Mouse (Mus musculus): ENCODE results near the gene Nanos3.

Gene Nanos3

GRCm38 (mm10) chr8:84201545-84202245, 16.7 kb upstream of the Nanos3 start:
- peak; percentile 74 for DNase-seq (ENCODE audit: low spot score)

GRCm38 (mm10) chr8:84200652-84201544, 15.9 kb upstream of the Nanos3 start:
- DNase-seq (ENCODE audit: low spot score): peak; percentile 86

- DNase-seq (ENCODE audit: low spot score): peak; percentile 31
Measured at GRCm38 (mm10) chr8:84200126-84200555, 15.1 kb upstream of the Nanos3 start.

GRCm38 (mm10) chr8:84199348-84200125, 14.5 kb upstream of the Nanos3 start:
- DNase-seq (ENCODE audit: low spot score): no peak

GRCm38 (mm10) chr8:84198871-84199270, 13.9 kb upstream of the Nanos3 start:
- no peak for DNase-seq (ENCODE audit: low spot score)

GRCm38 (mm10) chr8:84197922-84198774, 13.1 kb upstream of the Nanos3 start:
- peak; percentile 90 for DNase-seq (ENCODE audit: low spot score)

- DNase-seq (ENCODE audit: low spot score): peak; percentile 85
Measured at GRCm38 (mm10) chr8:84197141-84197921, 12.3 kb upstream of the Nanos3 start.

GRCm38 (mm10) chr8:84194224-84194743, 9.3 kb upstream of the Nanos3 start:
- no peak for DNase-seq (ENCODE audit: low spot score)

GRCm38 (mm10) chr8:84193566-84193965, 8.5 kb upstream of the Nanos3 start:
- DNase-seq (ENCODE audit: low spot score): no peak

- no peak for DNase-seq (ENCODE audit: low spot score)
Measured at GRCm38 (mm10) chr8:84193161-84193560, 8.1 kb upstream of the Nanos3 start.

GRCm38 (mm10) chr8:84192555-84192954, 7.5 kb upstream of the Nanos3 start:
- DNase-seq (ENCODE audit: low spot score): peak; percentile 83

- peak; percentile 55 for DNase-seq (ENCODE audit: low spot score)
Measured at GRCm38 (mm10) chr8:84192023-84192422, 7.0 kb upstream of the Nanos3 start.

- no peak for DNase-seq (ENCODE audit: low spot score)
Measured at GRCm38 (mm10) chr8:84190191-84190867, 5.3 kb upstream of the Nanos3 start.

- no peak for DNase-seq (ENCODE audit: low spot score)
Measured at GRCm38 (mm10) chr8:84189603-84190002, 4.6 kb upstream of the Nanos3 start.

- no peak for DNase-seq (ENCODE audit: low spot score)
Measured at GRCm38 (mm10) chr8:84188671-84189070, 3.7 kb upstream of the Nanos3 start.

GRCm38 (mm10) chr8:84187065-84187755, 2.2 kb upstream of the Nanos3 start:
- peak; percentile 54 for DNase-seq (ENCODE audit: low spot score)

- DNase-seq (ENCODE audit: low spot score): peak; percentile 69
Measured at GRCm38 (mm10) chr8:84186547-84186946, 1.5 kb upstream of the Nanos3 start.

- DNase-seq (ENCODE audit: low spot score): no peak
Measured at GRCm38 (mm10) chr8:84184085-84185043, 653 bp downstream of the Nanos3 start.
